Mouse (Mus musculus) limb, embryonic 14.5 days (tissue): ENCODE data around the gene Pax1. TPM values are rescaled to one million over a fixed set of nuclear protein-coding genes. Genes with fewer than 3 reads are reported as not detected.

Experiments used
- ATAC-seq: fragments of 200-750 bp; cut with Nextera tagmentation; 2 replicates; pipeline ENCODE4 v1.8.0; 2017; ENCODE audit warnings: low read depth, moderate number of reproducible peaks, moderate TSS enrichment; ENCODE audit not compliant: low FRiP score
- DNase-seq: peaks from one replicate; pipeline ENCODE4 v3.0.0-alpha.2; 2015; ENCODE audit warnings: low spot score
- H3K27ac ChIP-seq: fragments of 300-500 bp; sonication (generic); replicated peaks from 2 replicates; pipeline ENCODE4 v1.5.1; 2014; ENCODE audit warnings: low read depth, mild to moderate bottlenecking, low read length, moderate library complexity, mixed read lengths
- H3K27me3 ChIP-seq: fragments of 300-500 bp; sonication (generic); 2 replicates; pipeline ENCODE4 v1.6.1; 2014; ENCODE audit warnings: low read length, mixed read lengths; ENCODE audit not compliant: control insufficient read depth, insufficient read depth
- H3K36me3 ChIP-seq: fragments of 300-500 bp; sonication (generic); 2 replicates; pipeline ENCODE4 v1.6.1; 2014; ENCODE audit warnings: mild to moderate bottlenecking, low read length, moderate library complexity, mixed read lengths; ENCODE audit not compliant: control insufficient read depth, insufficient read depth
- H3K4me1 ChIP-seq: fragments of 300-500 bp; sonication (generic); 2 replicates; pipeline ENCODE4 v1.6.1; 2014; ENCODE audit warnings: antibody characterized with exemption, low read length, mixed read lengths; ENCODE audit not compliant: control insufficient read depth, insufficient read depth
- H3K4me2 ChIP-seq: fragments of 300-500 bp; sonication (generic); replicated peaks from 2 replicates; pipeline ENCODE4 v1.6.1; 2014; ENCODE audit warnings: low read depth, mild to moderate bottlenecking, low read length, moderate library complexity; ENCODE audit not compliant: severe bottlenecking
- H3K4me3 ChIP-seq: fragments of 300-500 bp; sonication (generic); replicated peaks from 2 replicates; pipeline ENCODE4 v1.5.1; 2014; ENCODE audit warnings: low read length
- H3K9ac ChIP-seq: fragments of 300-500 bp; sonication (generic); 2 replicates; pipeline ENCODE4 v1.6.1; 2014; ENCODE audit warnings: mild to moderate bottlenecking, low read depth, low read length, moderate library complexity; ENCODE audit not compliant: severe bottlenecking
- H3K9me3 ChIP-seq: fragments of 300-500 bp; sonication (generic); 2 replicates; pipeline ENCODE4 v1.6.1; 2016; ENCODE audit warnings: low read length; ENCODE audit not compliant: control insufficient read depth
- POLR2A ChIP-seq: fragments of 200-500 bp; IDR thresholded peaks from 2 replicates; pipeline ENCODE4 v1.8.0; 2012; ENCODE audit warnings: inconsistent platforms, mild to moderate bottlenecking, moderate library complexity, borderline replicate concordance; ENCODE audit not compliant: insufficient read depth, insufficient read length; ENCODE audit errors: extremely low read depth
- WGBS: fragments of 180-500 bp; shearing (Covaris S2); extraction: QIAGEN DNeasy Blood & Tissue Kit; methylation state at CpG from one replicate; pipeline ENCODE4 v1.1.7; 2014; 5-methylcytosine and 5-hydroxymethylcytosine counted together
- polyA plus RNA-seq, 2 experiments: library from polyadenylated mRNA; depleted of rRNA in 1 of 2; stranded (reverse) in 1 of 2; unstranded in 1 of 2; fragments of >200 nt; fragmentation: Nextera tagmentation in 1 of 2; extraction: Ambion mirVana in 1 of 2; gene quantifications; 2 replicates each; pipeline versions ENCODE4 v1.2.1 to v1.2.3; 2012 to 2014

The Pax1 gene
- polyA plus RNA-seq, 2 experiments: 4.9 to 9.9 TPM

GRCm38 (mm10) chr2:147371840-147372239 lies 10.1 kb downstream of the Pax1 start:
- H3K4me2 ChIP-seq: no peak overlapping the region
- no peak for ATAC-seq
- TF ChIP-seq POLR2A: no peak
- no peak overlapping the region for H3K4me3 ChIP-seq
- no peaks in the 10 kb centered on the region for H3K9me3 ChIP-seq
- no peak for DNase-seq
- 8% methylated on average over 4 of the region's 4 CpGs for WGBS
- no peaks in the 10 kb centered on the region for H3K36me3 ChIP-seq
- H3K4me1 ChIP-seq: no peaks in the 10 kb centered on the region
- peaks cover 90% of the 10 kb centered on the region for H3K27me3 ChIP-seq
- H3K9ac ChIP-seq: no peak overlapping the region
- H3K27ac ChIP-seq: no peak overlapping the region

GRCm38 (mm10) chr2:147372947-147373666 lies 11.4 kb downstream of the Pax1 start:
- no peak overlapping the region for H3K4me3 ChIP-seq
- DNase-seq (no peak), ATAC-seq (no peak)
- no peaks in the 10 kb centered on the region for H3K36me3 ChIP-seq
- no peak overlapping the region for H3K27ac ChIP-seq
- H3K4me2 ChIP-seq: no peak overlapping the region
- TF ChIP-seq POLR2A: no peak
- 5% methylated on average over 28 of the region's 28 CpGs for WGBS
- H3K27me3 ChIP-seq: peaks cover 90% of the 10 kb centered on the region
- H3K4me1 ChIP-seq: no peaks in the 10 kb centered on the region
- no peaks in the 10 kb centered on the region for H3K9me3 ChIP-seq
- no peak overlapping the region for H3K9ac ChIP-seq

- no peak overlapping the region for H3K4me3 ChIP-seq
- no peaks in the 10 kb centered on the region for H3K36me3 ChIP-seq
- peaks cover 87% of the 10 kb centered on the region for H3K27me3 ChIP-seq
- 0% methylated on average over 17 of the region's 19 CpGs for WGBS
- no peak overlapping the region for H3K9ac ChIP-seq
- no peak for ATAC-seq
- no peak for TF ChIP-seq POLR2A
- H3K4me1 ChIP-seq: no peaks in the 10 kb centered on the region
- no peak for DNase-seq
- H3K27ac ChIP-seq: no peak overlapping the region
- no peak overlapping the region for H3K4me2 ChIP-seq
- H3K9me3 ChIP-seq: no peaks in the 10 kb centered on the region
Measured at GRCm38 (mm10) chr2:147373667-147374007, 11.9 kb downstream of the Pax1 start.

GRCm38 (mm10) chr2:147374245-147374644 lies 12.5 kb downstream of the Pax1 start:
- no peak overlapping the region for H3K4me2 ChIP-seq
- no peaks in the 10 kb centered on the region for H3K4me1 ChIP-seq
- no peak overlapping the region for H3K4me3 ChIP-seq
- peaks cover 90% of the 10 kb centered on the region for H3K27me3 ChIP-seq
- ATAC-seq: no peak
- H3K27ac ChIP-seq: no peak overlapping the region
- no peaks in the 10 kb centered on the region for H3K9me3 ChIP-seq
- no peaks in the 10 kb centered on the region for H3K36me3 ChIP-seq
- no peak overlapping the region for H3K9ac ChIP-seq
- TF ChIP-seq POLR2A: no peak
- no peak for DNase-seq
- 5% methylated on average over 4 of the region's 4 CpGs for WGBS

GRCm38 (mm10) chr2:147375019-147375715 lies 13.4 kb downstream of the Pax1 start:
- H3K4me2 ChIP-seq: no peak overlapping the region
- H3K4me3 ChIP-seq: no peak overlapping the region
- no peak overlapping the region for H3K9ac ChIP-seq
- H3K36me3 ChIP-seq: no peaks in the 10 kb centered on the region
- H3K4me1 ChIP-seq: no peaks in the 10 kb centered on the region
- no peak for TF ChIP-seq POLR2A
- ATAC-seq (no peak), DNase-seq (no peak)
- 12% methylated on average over 8 of the region's 8 CpGs for WGBS
- H3K27me3 ChIP-seq: peaks cover 81% of the 10 kb centered on the region
- H3K27ac ChIP-seq: no peak overlapping the region
- H3K9me3 ChIP-seq: no peaks in the 10 kb centered on the region
